Mouse (Mus musculus): ENCODE data around the gene Rassf7. TPM values are rescaled to one million over a fixed set of nuclear protein-coding genes. Genes with fewer than 3 reads are reported as not detected.

Gene Rassf7
- total and polyA plus RNA-seq, 3 experiments: 7.0 to 9.5 TPM; not detected in 1

DNA sequence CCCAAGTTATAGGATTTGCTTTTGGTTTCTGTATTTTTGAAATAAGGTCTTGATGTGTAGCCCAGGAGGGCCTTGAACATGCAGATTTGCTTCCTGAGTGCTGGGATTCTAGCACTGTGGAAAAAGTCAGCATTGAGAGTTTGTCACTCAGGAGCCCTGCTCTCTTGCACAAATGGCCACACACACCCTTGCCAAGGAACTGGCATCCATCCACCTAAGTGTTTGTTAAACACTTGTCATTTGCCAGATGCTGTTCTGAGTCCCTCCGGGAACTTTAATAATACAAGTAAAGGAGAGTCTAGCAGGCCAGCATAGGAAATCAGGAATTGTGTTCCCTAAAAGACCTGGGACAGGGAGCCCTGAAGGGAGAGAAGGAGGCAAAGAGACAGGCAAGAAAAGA is 46.4 kb upstream of the Rassf7 start:
- H3K27ac ChIP-seq (ENCODE audit: control insufficient read depth, low read depth, low read length): no peak overlapping the region
- no peak overlapping the region for H3K4me3 ChIP-seq (ENCODE audit: control insufficient read depth in 1 of 2, insufficient read depth in 1 of 2, low read depth in 2 of 2, low read length in 2 of 2)
- peaks cover 10 to 24% of the 10 kb centered on the region in 2 experiments for H3K4me1 ChIP-seq (ENCODE audit: control insufficient read depth in 1 of 2, insufficient read depth in 2 of 2, low read length in 2 of 2)
- peaks cover 0 to 19% of the 10 kb centered on the region in 2 experiments; a peak in 2 of 4 replicates for H3K36me3 ChIP-seq (ENCODE audit: control insufficient read depth in 1 of 2, insufficient read depth in 2 of 2, low read length in 2 of 2)
- TF ChIP-seq USF1 (IDR thresholded peaks at IDR 0.05; ENCODE audit: low read depth, low read length): no peak
- TF ChIP-seq MAX (IDR thresholded peaks at IDR 0.05; ENCODE audit: low read length): no peak
- TF ChIP-seq MEF2A (IDR thresholded peaks at IDR 0.05; ENCODE audit: extremely low read depth, insufficient replicate concordance, low read depth, low read length, poor library complexity, severe bottlenecking): no peak
- no peak for TF ChIP-seq GABPA (IDR thresholded peaks at IDR 0.05; ENCODE audit: low read depth, low read length)
- no peak for TF ChIP-seq NRF1 (IDR thresholded peaks at IDR 0.05; ENCODE audit: insufficient read depth, low read depth, low read length, poor library complexity, severe bottlenecking)
- TF ChIP-seq JUND (IDR thresholded peaks at IDR 0.05; ENCODE audit: low read depth, low read length): no peak
- TF ChIP-seq E2F4 (IDR thresholded peaks at IDR 0.05; ENCODE audit: borderline replicate concordance, low read depth, low read length): no peak
- no peak for TF ChIP-seq TBP (IDR thresholded peaks at IDR 0.05; ENCODE audit: low read depth, low read length)
- no peak for TF ChIP-seq POLR2A (IDR thresholded peaks at IDR 0.05; ENCODE audit: control insufficient read depth in 1 of 2, insufficient read depth in 1 of 2, low read depth in 1 of 2, low read length in 2 of 2, poor library complexity in 1 of 2)
- TF ChIP-seq MAZ (IDR thresholded peaks at IDR 0.05; ENCODE audit: low read depth, low read length): no peak
- TF ChIP-seq TCF12 (IDR thresholded peaks at IDR 0.05; ENCODE audit: low read depth, low read length): no peak
- TF ChIP-seq SMC3 (IDR thresholded peaks at IDR 0.05; ENCODE audit: low read depth, low read length): no peak
- peaks cover 10% of the 10 kb centered on the region for H3K79me2 ChIP-seq (ENCODE audit: control insufficient read depth, insufficient read depth, low read length, poor library complexity)
- H3K27me3 ChIP-seq (ENCODE audit: control insufficient read depth in 1 of 2, insufficient read depth in 2 of 2, low read length in 2 of 2): no peaks in the 10 kb centered on the region
- DNase-seq (ENCODE audit: low read depth, low spot score): no peak
- no peak overlapping the region for H3K9ac ChIP-seq (ENCODE audit: control insufficient read depth, low read depth, low read length, poor library complexity, severe bottlenecking)
- H3K9me3 ChIP-seq (replicated peaks; ENCODE audit: insufficient read depth, low read length): no peaks in the 10 kb centered on the region

DNA sequence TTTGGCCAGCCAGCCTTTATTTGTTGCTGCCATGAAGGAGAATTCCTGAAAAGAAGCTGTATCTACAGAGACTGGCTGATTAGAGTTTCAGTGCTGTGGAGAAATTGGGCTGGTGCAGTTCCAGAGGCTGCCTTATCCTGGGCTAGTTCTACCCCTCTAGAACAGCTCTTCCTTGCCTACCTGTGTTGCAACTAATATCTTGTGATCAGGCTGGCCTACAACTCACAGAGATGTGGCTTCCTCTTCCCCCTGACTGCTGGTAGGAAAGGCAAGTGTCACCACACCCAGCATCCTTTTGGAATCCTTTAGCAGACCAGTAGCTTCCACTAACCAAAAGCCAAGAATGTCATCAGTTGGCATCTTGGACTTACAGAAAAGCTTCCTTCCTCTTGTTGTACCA is 45.8 kb upstream of the Rassf7 start:
- Histone ChIP-seq H3K27ac (ENCODE audit: control insufficient read depth, low read depth, low read length) (no peak overlapping the region), H3K36me3 (ENCODE audit: control insufficient read depth in 1 of 2, insufficient read depth in 2 of 2, low read length in 2 of 2) (peaks cover 0 to 20% of the 10 kb centered on the region in 2 experiments; a peak in 2 of 4 replicates), H3K9ac (ENCODE audit: control insufficient read depth, low read depth, low read length, poor library complexity, severe bottlenecking) (no peak overlapping the region), H3K4me3 (ENCODE audit: control insufficient read depth in 1 of 2, insufficient read depth in 1 of 2, low read depth in 2 of 2, low read length in 2 of 2) (no peak overlapping the region), H3K9me3 (replicated peaks; ENCODE audit: insufficient read depth, low read length) (no peaks in the 10 kb centered on the region), H3K79me2 (ENCODE audit: control insufficient read depth, insufficient read depth, low read length, poor library complexity) (peaks cover 10% of the 10 kb centered on the region), H3K4me1 (ENCODE audit: control insufficient read depth in 1 of 2, insufficient read depth in 2 of 2, low read length in 2 of 2) (peaks cover 10 to 24% of the 10 kb centered on the region in 2 experiments), H3K27me3 (ENCODE audit: control insufficient read depth in 1 of 2, insufficient read depth in 2 of 2, low read length in 2 of 2) (no peaks in the 10 kb centered on the region)
- no peak for DNase-seq (ENCODE audit: low read depth, low spot score)
- no peak for TF ChIP-seq POLR2A (IDR thresholded peaks at IDR 0.05; ENCODE audit: control insufficient read depth in 1 of 2, insufficient read depth in 1 of 2, low read depth in 1 of 2, low read length in 2 of 2, poor library complexity in 1 of 2)
- no peak for TF ChIP-seq E2F4 (IDR thresholded peaks at IDR 0.05; ENCODE audit: borderline replicate concordance, low read depth, low read length)
- TF ChIP-seq ETS1 (IDR thresholded peaks at IDR 0.05; ENCODE audit: low read depth, low read length): no peak
- TF ChIP-seq ELF1 (IDR thresholded peaks at IDR 0.05; ENCODE audit: low read depth, low read length): no peak
- TF ChIP-seq ZMIZ1 (IDR thresholded peaks at IDR 0.05; ENCODE audit: low read depth, low read length): no peak
- TF ChIP-seq POLR2AphosphoS2 (IDR thresholded peaks at IDR 0.05; ENCODE audit: low read length): no peak
- TF ChIP-seq MAZ (IDR thresholded peaks at IDR 0.05; ENCODE audit: low read depth, low read length): no peak
- TF ChIP-seq ZC3H11A (IDR thresholded peaks at IDR 0.05; ENCODE audit: low read depth, low read length): no peak
